Mouse (Mus musculus) myocyte (in vitro differentiated cells): ENCODE measurements around the gene Frat1.

Experiments used
- E2F4 ChIP-seq: IDR thresholded peaks from one replicate; pipeline ENCODE4 v1.6.1; 2011; ENCODE audit warnings: mild to moderate bottlenecking, control low read depth, moderate library complexity; ENCODE audit not compliant: insufficient read depth
- MAX ChIP-seq: IDR thresholded peaks from one replicate; pipeline ENCODE4 v1.6.1; 2011; ENCODE audit warnings: low read depth, mild to moderate bottlenecking, control low read depth
- POLR2A ChIP-seq: IDR thresholded peaks from one replicate; pipeline ENCODE4 v1.6.1; 2011; ENCODE audit warnings: low read depth, mild to moderate bottlenecking, control low read depth, moderate library complexity; ENCODE audit not compliant: insufficient read length
- POLR2AphosphoS2 ChIP-seq: IDR thresholded peaks from one replicate; pipeline ENCODE4 v1.6.1; 2011; ENCODE audit warnings: low read depth, control low read depth; ENCODE audit not compliant: insufficient read length
- TCF12 ChIP-seq: IDR thresholded peaks from one replicate; pipeline ENCODE4 v1.6.1; 2011; ENCODE audit warnings: mild to moderate bottlenecking, control low read depth; ENCODE audit not compliant: poor library complexity, insufficient read depth, severe bottlenecking
- USF1 ChIP-seq: IDR thresholded peaks from one replicate; pipeline ENCODE4 v1.6.1; 2011; ENCODE audit warnings: low read depth, mild to moderate bottlenecking, control low read depth, moderate library complexity

- no peak for TF ChIP-seq TCF12
- no peak for TF ChIP-seq MAX
- TF ChIP-seq POLR2AphosphoS2: no peak
- no peak for TF ChIP-seq E2F4
- no peak for TF ChIP-seq USF1
- no peak for TF ChIP-seq POLR2A
Measured at GRCm38 (mm10) chr19:41836719-41837118, 6.9 kb downstream of the Frat1 start.
